Mouse (Mus musculus) heart, adult 2 months (tissue): ENCODE measurements around the gene Phykpl. TPM values are rescaled to one million over a fixed set of nuclear protein-coding genes. Genes with fewer than 3 reads are reported as not detected.

Experiments used
- DNase-seq, 2 experiments: peaks; one replicate each; pipeline ENCODE4 v3.0.0; 2021
- H3K27ac ChIP-seq: fragments of 200-600 bp; 2 replicates; pipeline ENCODE4 v1.8.1; 2022
- H3K27me3 ChIP-seq: fragments of 200-500 bp; 2 replicates; pipeline ENCODE4 v1.6.1; 2012; ENCODE audit warnings: mild to moderate bottlenecking, low read length, inconsistent platforms, mixed read lengths; ENCODE audit not compliant: control insufficient read depth, insufficient read depth
- H3K36me3 ChIP-seq: fragments of 200-500 bp; 2 replicates; pipeline ENCODE4 v1.6.1; 2012; ENCODE audit warnings: low read length, inconsistent platforms; ENCODE audit not compliant: control insufficient read depth, insufficient read depth
- H3K4me1 ChIP-seq: fragments of 200-500 bp; 2 replicates; pipeline ENCODE4 v1.6.1; 2011; ENCODE audit warnings: low read length; ENCODE audit not compliant: control insufficient read depth, insufficient read depth
- H3K4me3 ChIP-seq: fragments of 200-600 bp; 2 replicates; pipeline ENCODE4 v1.8.1; 2022
- H3K79me2 ChIP-seq: fragments of 200-500 bp; replicated peaks from 2 replicates; pipeline ENCODE4 v1.6.1; 2012; ENCODE audit warnings: mild to moderate bottlenecking, inconsistent platforms, low read length, moderate library complexity, mixed read lengths; ENCODE audit not compliant: control insufficient read depth, insufficient read depth
- H3K9ac ChIP-seq: fragments of 200-500 bp; 2 replicates; pipeline ENCODE4 v1.6.1; 2012; ENCODE audit warnings: low read depth, mild to moderate bottlenecking, control low read depth, inconsistent platforms, low read length, mixed read lengths
- CTCF ChIP-seq: fragments of 200-600 bp; IDR thresholded peaks from 2 replicates; pipeline ENCODE4 v1.8.1; 2022; ENCODE audit warnings: antibody characterized with exemption, mild to moderate bottlenecking, moderate library complexity
- EP300 ChIP-seq: fragments of 200-500 bp; IDR thresholded peaks from 2 replicates; pipeline ENCODE4 v1.6.1; 2011; ENCODE audit warnings: low read depth, low read length, control low read depth; ENCODE audit not compliant: insufficient read depth
- POLR2A ChIP-seq: fragments of 200-500 bp; IDR thresholded peaks from 2 replicates; pipeline ENCODE4 v1.6.1; 2011; ENCODE audit warnings: mild to moderate bottlenecking, low read depth, low read length, control low read depth; ENCODE audit not compliant: insufficient read depth
- WGBS: fragments of 180-500 bp; shearing (Covaris S2); methylation state at CpG from one replicate; pipeline ENCODE4 v1.1.7; 2018; 5-methylcytosine and 5-hydroxymethylcytosine counted together
- intact Hi-C: fragments of 180-260 bp; cut with DNase I; formaldehyde crosslinking; loops from one replicate; pipeline ENCODE4 v1.15.1; 2025
- polyA plus RNA-seq: library from polyadenylated mRNA; depleted of rRNA; stranded (reverse); fragments of >200 nt; gene quantifications from 2 replicates; pipeline ENCODE4 v1.2.3, GENCODE M21; 2012; rRNA removed
- total RNA-seq, 2 experiments: library from RNA; stranded (reverse); gene quantifications; 2 replicates each; pipeline ENCODE4 v1.2.3; 2021

Phykpl gene
- total and polyA plus RNA-seq, 3 experiments, result 6.9 to 16.8 (median 8.9) TPM

DNA sequence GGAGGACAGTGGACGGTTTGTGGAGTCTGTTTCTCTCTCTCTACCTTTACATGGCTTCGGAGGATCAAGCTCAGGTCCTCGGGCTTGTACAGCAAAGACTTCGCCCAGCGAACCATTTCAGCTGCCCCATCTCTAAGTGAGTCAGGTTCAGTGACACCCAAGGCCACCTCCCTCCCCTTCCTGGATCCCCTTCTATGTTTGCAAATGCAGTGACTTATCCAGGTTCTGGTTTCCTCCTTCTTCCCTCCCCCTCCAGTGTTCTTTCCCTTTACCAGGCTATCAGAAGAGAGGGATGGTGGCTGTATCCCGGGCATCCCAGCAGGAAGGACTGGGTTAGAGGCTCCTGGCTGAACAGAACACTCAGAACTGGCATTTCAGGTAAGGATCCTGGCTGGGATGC lies 69.2 kb downstream of the Phykpl start:
- Histone ChIP-seq H3K36me3 (no peaks in the 10 kb centered on the region), H3K27me3 (no peaks in the 10 kb centered on the region), H3K4me3 (no peak overlapping the region), H3K9ac (no peak overlapping the region), H3K27ac (no peak overlapping the region), H3K79me2 (no peaks in the 10 kb centered on the region), H3K4me1 (peaks cover 1% of the 10 kb centered on the region; the same call in 1 of the 2 replicates)
- TF ChIP-seq POLR2A (no peak), CTCF (no peak), EP300 (no peak)
- intact Hi-C loops, result loop anchor here (2.0 kb wide), 2 partner anchors 27 to 35 kb away; partner anchors contain the start of gene Nhp2
- WGBS, result 86% methylated on average over 6 of the region's 6 CpGs
- DNase-seq, result no peak

Other genes starting within 250 kb of the Phykpl start
- 100 to 1,000 TPM; 132 to 145 TPM for gene Hnrnpab, start 22.1 kb downstream of the Phykpl start, total RNA-seq
- 68.4 and 71.5 TPM in 2 replicates for gene Hnrnpab, start 22.1 kb downstream of the Phykpl start, polyA plus RNA-seq
- 10 to 100 TPM; 18.4 to 24.8 TPM for gene Nhp2, start 35.0 kb downstream of the Phykpl start, total RNA-seq
- gene Nhp2, start 35.0 kb downstream of the Phykpl start, polyA plus RNA-seq, result 18.5 and 19.0 TPM in 2 replicates
- 10 to 100 TPM; 14.0 to 15.0 TPM for gene Rmnd5b, start 51.1 kb downstream of the Phykpl start, total RNA-seq
- 24.8 and 32.8 TPM in 2 replicates for gene Rmnd5b, start 51.1 kb downstream of the Phykpl start, polyA plus RNA-seq
- gene N4bp3, start 66.1 kb downstream of the Phykpl start, total RNA-seq, result 10 to 100 TPM; 10.2 to 10.7 TPM
- gene N4bp3, start 66.1 kb downstream of the Phykpl start, polyA plus RNA-seq, result 8.2 and 8.6 TPM in 2 replicates
- under 1 TPM; 0.60 to 0.68 TPM for gene D930048N14Rik, start 66.2 kb downstream of the Phykpl start, total RNA-seq
- 3.7 and 5.0 TPM in 2 replicates for gene D930048N14Rik, start 66.2 kb downstream of the Phykpl start, polyA plus RNA-seq
- 10 to 100 TPM; 41.7 to 42.3 TPM for gene 0610009B22Rik, start 104.1 kb downstream of the Phykpl start, total RNA-seq
- 25.1 and 40.7 TPM in 2 replicates for gene 0610009B22Rik, start 104.1 kb downstream of the Phykpl start, polyA plus RNA-seq
- gene Sec24a, start 178.9 kb downstream of the Phykpl start, total RNA-seq, result 10 to 100 TPM; 15.3 to 16.6 TPM
- gene Sec24a, start 178.9 kb downstream of the Phykpl start, polyA plus RNA-seq, result 9.3 and 12.3 TPM in 2 replicates
- gene Sar1b, start 178.9 kb downstream of the Phykpl start, total RNA-seq, result 100 to 1,000 TPM; 123 to 149 TPM
- gene Sar1b, start 178.9 kb downstream of the Phykpl start, polyA plus RNA-seq, result 64.2 and 131 TPM in 2 replicates